Mouse (Mus musculus) olfactory bulb, adult 2 months (tissue): ENCODE results near the gene Tnp2. TPM values are rescaled to one million over a fixed set of nuclear protein-coding genes. Genes with fewer than 3 reads are reported as not detected.
A peak's percentile ranks its signal among the peaks of the same experiment; 100 is the strongest.

ENCODE experiments used
- H3K27ac ChIP-seq: fragments of 200-500 bp; 2 replicates; pipeline ENCODE4 v1.5.1; 2012; ENCODE audit warnings: low read depth, low read length; ENCODE audit not compliant: insufficient read depth
- H3K4me1 ChIP-seq: fragments of 200-500 bp; 2 replicates; pipeline ENCODE4 v1.6.1; 2012; ENCODE audit warnings: low read length; ENCODE audit not compliant: control insufficient read depth, insufficient read depth
- H3K4me3 ChIP-seq: fragments of 200-500 bp; 2 replicates; pipeline ENCODE4 v1.5.1; 2012; ENCODE audit warnings: mild to moderate bottlenecking, low read depth, low read length, moderate library complexity; ENCODE audit not compliant: insufficient read depth
- CTCF ChIP-seq: fragments of 200-500 bp; IDR thresholded peaks from 2 replicates; pipeline ENCODE4 v1.5.1; 2012; ENCODE audit warnings: low read depth, mild to moderate bottlenecking, low read length, moderate library complexity; ENCODE audit not compliant: insufficient read depth
- POLR2A ChIP-seq: fragments of 200-500 bp; IDR thresholded peaks from 2 replicates; pipeline ENCODE4 v1.6.1; 2012; ENCODE audit warnings: mild to moderate bottlenecking, low read depth, low read length, moderate library complexity; ENCODE audit not compliant: insufficient read depth
- WGBS: fragments of 180-500 bp; shearing (Covaris S2); methylation state at CpG from one replicate; pipeline ENCODE4 v1.1.7; 2018; 5-methylcytosine and 5-hydroxymethylcytosine counted together
- polyA plus RNA-seq: library from polyadenylated mRNA; stranded (reverse); fragments of >200 nt; gene quantifications from 2 replicates; pipeline ENCODE4 v1.2.4, GENCODE M21; 2012; ENCODE audit warnings: low replicate concordance; ENCODE audit not compliant: missing spikeins, insufficient read depth, insufficient read length

The Tnp2 gene
- polyA plus RNA-seq, 1 experiment: not detected

GRCm38 (mm10) chr16:10783883-10784792 is 4.3 kb downstream of the Tnp2 start:
- TF ChIP-seq CTCF: no peak
- no peak for TF ChIP-seq POLR2A
- H3K4me3 ChIP-seq: peak overlapping the region; percentile 69
- no peak overlapping the region for H3K27ac ChIP-seq
- WGBS: 4% methylated on average over 81 of the region's 81 CpGs
- H3K4me1 ChIP-seq: peaks cover 24% of the 10 kb centered on the region

GRCm38 (mm10) chr16:10783451-10783850 is 5.0 kb downstream of the Tnp2 start:
- H3K27ac ChIP-seq: no peak overlapping the region
- 85% methylated on average over 8 of the region's 8 CpGs for WGBS
- no peak for TF ChIP-seq POLR2A
- no peak for TF ChIP-seq CTCF
- no peak overlapping the region for H3K4me3 ChIP-seq
- peaks cover 24% of the 10 kb centered on the region for H3K4me1 ChIP-seq

DNA sequence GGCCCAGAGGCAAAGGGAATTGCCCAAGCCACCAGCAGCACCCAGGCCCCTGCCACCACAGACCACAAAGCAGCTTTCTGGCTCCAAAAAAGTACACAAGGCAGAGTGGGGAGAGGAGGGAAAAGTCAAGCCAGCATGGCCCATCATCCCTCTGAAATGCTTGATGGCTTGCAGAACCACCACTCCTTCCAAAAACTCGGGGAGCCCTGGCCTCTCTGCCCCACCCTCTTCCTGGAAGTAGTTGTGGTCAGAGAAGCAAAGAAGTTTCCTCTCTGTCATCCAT is 5.4 kb downstream of the Tnp2 start:
- Histone ChIP-seq H3K4me1 (peaks cover 24% of the 10 kb centered on the region), H3K4me3 (no peak overlapping the region; the same call in 1 of the 2 replicates), H3K27ac (no peak overlapping the region)
- 76% methylated on average over 1 of the region's 1 CpGs for WGBS
- TF ChIP-seq CTCF (no peak), POLR2A (no peak)

DNA sequence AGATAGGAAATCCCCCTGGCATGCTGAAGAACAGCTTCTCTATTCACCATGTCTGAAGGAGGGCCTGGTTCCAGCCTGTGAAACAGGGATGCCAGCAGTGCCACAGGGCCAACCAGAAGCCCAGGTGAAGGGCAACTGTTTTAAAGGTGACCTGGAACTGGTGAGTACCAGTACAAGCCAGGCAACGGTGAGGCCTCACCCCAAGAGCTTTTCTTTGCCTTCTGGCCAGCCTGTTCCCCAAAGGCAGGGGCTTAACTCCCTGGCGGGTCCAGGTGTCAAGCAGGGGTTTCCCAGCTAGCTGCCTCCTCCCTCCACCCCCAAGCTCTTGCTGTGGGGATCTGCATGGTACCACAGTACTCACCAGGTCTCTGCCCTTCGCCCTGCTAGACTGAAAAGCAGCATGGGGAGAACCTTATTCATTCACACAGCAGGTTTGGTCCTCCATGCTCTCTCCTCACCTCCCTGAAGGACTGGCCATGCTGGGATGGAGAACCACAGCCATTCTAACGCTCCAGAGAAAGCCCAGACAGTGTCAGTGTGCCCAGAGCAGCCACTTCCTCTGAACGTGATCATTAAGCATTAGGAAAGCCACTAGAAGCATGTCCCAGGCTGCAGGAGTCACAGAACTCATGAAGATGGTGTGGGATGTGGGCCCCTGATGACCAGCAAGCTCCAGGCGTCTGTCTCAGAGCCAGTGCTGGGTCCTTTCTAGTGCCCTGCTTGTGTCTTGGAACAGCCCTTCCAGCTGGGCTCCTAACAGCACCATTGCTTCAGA is 5.9 kb downstream of the Tnp2 start:
- TF ChIP-seq CTCF (no peak), POLR2A (no peak)
- peaks cover 24% of the 10 kb centered on the region for H3K4me1 ChIP-seq
- 72% methylated on average over 6 of the region's 6 CpGs for WGBS
- no peak overlapping the region; the same call in 1 of the 2 replicates for H3K4me3 ChIP-seq
- H3K27ac ChIP-seq: no peak overlapping the region

- TF ChIP-seq CTCF: no peak
- no peak for TF ChIP-seq POLR2A
- Histone ChIP-seq H3K4me3 (no peak overlapping the region), H3K27ac (no peak overlapping the region), H3K4me1 (peaks cover 24% of the 10 kb centered on the region)
- 85% methylated on average over 9 of the region's 9 CpGs for WGBS
Observed at GRCm38 (mm10) chr16:10781862-10782371, 6.5 kb downstream of the Tnp2 start.

DNA sequence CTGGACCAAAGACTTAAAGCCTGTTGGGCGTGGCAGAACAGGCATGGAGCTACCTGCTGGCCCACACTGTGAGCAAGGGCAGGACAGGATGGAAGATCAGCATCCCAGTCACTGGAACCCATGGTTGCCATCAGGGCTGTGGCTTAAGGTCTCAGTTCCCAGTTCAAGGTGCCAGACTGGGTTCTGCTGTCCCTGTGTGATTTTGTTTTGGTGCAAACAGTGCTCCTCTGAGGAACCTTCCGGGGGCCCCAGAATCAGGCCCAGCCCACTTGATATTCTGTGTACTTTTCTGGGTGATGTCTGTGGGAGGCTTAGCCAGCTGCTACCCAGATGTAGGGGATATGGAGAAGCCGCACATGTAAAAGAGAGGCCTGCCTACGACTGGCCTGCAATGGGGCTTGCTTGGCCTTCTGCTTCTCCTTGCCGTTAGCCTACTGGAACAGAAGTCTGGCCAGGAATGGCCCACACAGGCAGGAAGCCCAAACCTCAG is 7.8 kb downstream of the Tnp2 start:
- Histone ChIP-seq H3K27ac (no peak overlapping the region), H3K4me1 (peaks cover 18% of the 10 kb centered on the region), H3K4me3 (no peak overlapping the region)
- 75% methylated on average over 5 of the region's 5 CpGs for WGBS
- TF ChIP-seq POLR2A: no peak
- TF ChIP-seq CTCF: no peak

- TF ChIP-seq POLR2A (no peak), CTCF (no peak)
- 81% methylated on average over 5 of the region's 5 CpGs for WGBS
- Histone ChIP-seq H3K27ac (no peak overlapping the region), H3K4me1 (peaks cover 3% of the 10 kb centered on the region; the same call in 1 of the 2 replicates), H3K4me3 (no peak overlapping the region)
Observed at GRCm38 (mm10) chr16:10777579-10778160, 10.8 kb downstream of the Tnp2 start.

DNA sequence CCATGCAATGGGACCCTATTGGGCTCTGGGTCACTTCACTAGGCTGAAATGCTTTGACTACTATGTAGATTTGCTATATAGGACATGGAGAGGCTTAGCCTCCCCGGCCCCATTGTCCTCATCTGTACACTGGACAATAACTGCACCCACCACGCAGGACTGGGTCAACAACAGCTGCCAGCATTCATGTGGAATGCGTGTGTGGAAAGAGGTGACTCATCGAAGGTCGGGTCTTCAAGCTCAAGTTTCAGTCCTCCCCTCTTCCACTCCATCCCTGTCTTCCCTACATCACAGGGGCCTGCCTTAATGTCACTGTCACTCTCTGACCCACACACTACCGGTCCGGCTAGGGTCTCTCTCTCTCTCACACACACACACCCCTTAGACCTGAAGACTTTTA is 12.1 kb downstream of the Tnp2 start:
- no peak overlapping the region for H3K27ac ChIP-seq
- H3K4me1 ChIP-seq: no peaks in the 10 kb centered on the region; the same call in 1 of the 2 replicates
- TF ChIP-seq POLR2A (no peak), CTCF (no peak)
- no peak overlapping the region for H3K4me3 ChIP-seq
- WGBS: 69% methylated on average over 7 of the region's 7 CpGs
